Mouse (Mus musculus) embryonic facial prominence, embryonic 12.5 days (tissue): Measurements from ENCODE around the gene Ttc41. TPM values are rescaled to one million over a fixed set of nuclear protein-coding genes. Genes with fewer than 3 reads are reported as not detected.

Experiments
- ATAC-seq: fragments of 200-750 bp; cut with Nextera tagmentation; 2 replicates; pipeline ENCODE4 v1.8.0; 2017; ENCODE audit not compliant: insufficient number of reproducible peaks, insufficient read depth, low FRiP score, low TSS enrichment
- H3K27ac ChIP-seq: fragments of 300-500 bp; sonication (generic); 2 replicates; pipeline ENCODE4 v1.5.1; 2016; ENCODE audit warnings: mild to moderate bottlenecking
- H3K27me3 ChIP-seq: fragments of 300-500 bp; sonication (generic); 2 replicates; pipeline ENCODE4 v1.6.1; 2016; ENCODE audit warnings: mild to moderate bottlenecking, moderate library complexity
- H3K36me3 ChIP-seq: fragments of 300-500 bp; sonication (generic); 2 replicates; pipeline ENCODE4 v1.6.1; 2016; ENCODE audit warnings: mild to moderate bottlenecking
- H3K4me1 ChIP-seq: fragments of 300-500 bp; sonication (generic); 2 replicates; pipeline ENCODE4 v1.6.1; 2016
- H3K4me2 ChIP-seq: fragments of 300-500 bp; sonication (generic); replicated peaks from 2 replicates; pipeline ENCODE4 v1.6.1; 2016; ENCODE audit warnings: mild to moderate bottlenecking, moderate library complexity
- H3K4me3 ChIP-seq: fragments of 300-500 bp; sonication (generic); 2 replicates; pipeline ENCODE4 v1.5.1; 2016; ENCODE audit warnings: mild to moderate bottlenecking
- H3K9ac ChIP-seq: fragments of 300-500 bp; sonication (generic); 2 replicates; pipeline ENCODE4 v1.6.1; 2016; ENCODE audit warnings: mild to moderate bottlenecking, moderate library complexity
- H3K9me3 ChIP-seq: fragments of 300-500 bp; sonication (generic); 2 replicates; pipeline ENCODE4 v1.6.1; 2016; ENCODE audit warnings: mild to moderate bottlenecking, moderate library complexity
- WGBS: fragments of 180-500 bp; shearing (Covaris S2); methylation state at CpG from one replicate; pipeline ENCODE4 v1.1.7; 2016; 5-methylcytosine and 5-hydroxymethylcytosine counted together
- polyA plus RNA-seq: library from polyadenylated mRNA; unstranded; fragments of >200 nt; fragmentation: Nextera tagmentation; extraction: Ambion mirVana; gene quantifications from 2 replicates; pipeline ENCODE4 v1.2.1, GENCODE M21; 2016

Gene Ttc41
- polyA plus RNA-seq, 1 experiment from 2014 or later = 2.3 TPM

DNA sequence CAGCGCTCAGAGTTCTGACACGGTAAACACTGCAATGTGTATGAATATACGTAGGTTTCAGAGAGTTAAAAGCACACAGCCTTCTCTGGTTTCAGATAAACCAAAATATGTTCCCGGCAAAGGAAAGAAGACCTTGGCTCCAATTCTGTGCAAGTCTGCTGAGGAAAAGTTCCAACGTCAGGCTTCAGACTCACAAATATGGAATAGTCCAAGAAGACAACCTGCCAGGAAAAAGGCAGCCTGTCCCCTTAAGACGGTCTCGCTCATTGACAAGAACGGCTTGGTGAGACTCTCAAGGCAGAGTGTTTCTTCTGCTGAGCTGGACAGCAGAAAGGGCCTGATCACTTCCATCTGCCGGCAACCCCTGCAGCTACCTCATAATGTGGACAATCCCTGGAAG lies 70.7 kb downstream of the Ttc41 start:
- peaks cover 3% of the 10 kb centered on the region; the same call in 1 of the 2 replicates for H3K27me3 ChIP-seq
- no peaks in the 10 kb centered on the region for H3K36me3 ChIP-seq
- H3K4me3 ChIP-seq = no peak overlapping the region
- no peak overlapping the region for H3K9ac ChIP-seq
- no peak overlapping the region for H3K4me2 ChIP-seq
- WGBS = 57% methylated on average over 9 of the region's 9 CpGs
- H3K27ac ChIP-seq = no peak overlapping the region
- H3K9me3 ChIP-seq = no peaks in the 10 kb centered on the region
- H3K4me1 ChIP-seq = peaks cover 4% of the 10 kb centered on the region; the same call in 1 of the 2 replicates
- ATAC-seq = no peak

DNA sequence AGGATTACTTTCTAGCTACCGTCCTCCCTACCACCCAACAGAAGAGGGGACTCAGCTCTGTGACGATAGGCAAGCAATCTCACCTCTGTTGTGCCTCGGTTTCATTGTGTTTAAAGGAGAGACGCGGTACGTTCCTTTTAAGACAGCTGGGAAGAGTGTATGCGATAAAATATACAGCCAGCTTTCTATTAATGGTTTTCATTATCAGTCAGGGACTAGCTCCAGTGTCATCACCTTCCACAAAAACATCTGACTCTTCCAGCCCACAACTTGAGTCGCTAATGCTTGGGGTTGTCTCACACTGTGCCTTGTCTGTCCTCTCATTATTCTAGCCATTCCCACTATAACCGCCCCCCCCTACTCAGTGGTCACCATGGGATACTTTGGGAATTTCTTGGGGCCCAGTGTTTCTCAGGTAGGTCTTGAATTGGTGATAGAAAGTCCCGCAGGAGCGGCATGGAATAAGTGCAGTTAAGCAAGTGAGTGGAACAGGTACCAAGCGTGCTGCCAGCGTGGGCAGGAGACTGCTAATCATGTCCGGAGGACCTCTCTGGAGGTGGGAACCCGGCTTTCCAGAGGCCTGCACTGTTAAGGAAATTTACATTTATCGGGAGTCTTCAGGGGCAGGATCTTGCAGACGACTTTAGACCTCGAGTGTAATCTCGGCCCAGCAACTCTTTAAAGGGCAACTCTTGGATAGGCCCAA lies 72.2 kb downstream of the Ttc41 start:
- H3K4me1 ChIP-seq = peaks cover 15% of the 10 kb centered on the region
- H3K4me2 ChIP-seq = peak overlapping the region; percentile 96
- WGBS = 47% methylated on average over 19 of the region's 19 CpGs
- no peaks in the 10 kb centered on the region for H3K36me3 ChIP-seq
- H3K27me3 ChIP-seq = peaks cover 3% of the 10 kb centered on the region; the same call in 1 of the 2 replicates
- no peak for ATAC-seq
- no peaks in the 10 kb centered on the region for H3K9me3 ChIP-seq
- no peak overlapping the region for H3K27ac ChIP-seq
- H3K9ac ChIP-seq = peak overlapping the region; percentile 50; the same call in 1 of the 2 replicates
- H3K4me3 ChIP-seq = peak overlapping the region; percentile 66

DNA sequence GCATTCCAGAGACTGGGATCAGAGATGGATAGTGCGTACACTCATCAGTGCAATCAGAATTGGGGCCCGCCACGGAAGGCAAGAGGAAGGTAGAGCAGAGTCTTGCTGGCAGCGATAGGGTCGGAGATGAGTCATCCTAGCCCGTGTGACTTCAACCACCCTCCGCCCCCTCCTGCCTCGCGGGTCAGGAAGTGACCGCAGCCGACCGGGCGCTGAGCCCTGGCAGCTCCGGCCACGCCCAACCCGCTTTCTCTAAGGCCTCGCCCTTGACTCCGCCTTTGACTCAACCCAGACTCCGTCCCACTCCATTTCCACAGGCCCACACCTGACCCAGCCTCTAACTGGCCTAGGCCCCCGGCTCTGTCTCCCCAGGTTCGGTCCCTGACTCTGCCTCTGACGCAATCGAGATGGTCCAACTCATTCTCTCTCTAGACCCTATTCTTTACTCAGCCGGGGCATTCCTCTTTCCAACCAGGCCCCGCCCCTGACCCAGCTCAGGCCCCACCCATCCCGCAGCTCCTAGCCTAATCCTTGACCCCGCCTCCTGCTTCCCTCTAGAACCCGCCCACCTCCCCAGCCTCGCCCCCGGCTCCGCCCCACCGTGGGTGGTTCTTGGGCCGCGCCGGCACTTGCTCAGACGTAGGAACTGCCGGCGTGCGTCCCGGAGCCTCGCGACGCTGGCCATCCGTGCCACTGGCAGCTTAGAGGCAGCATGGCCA lies 72.9 kb downstream of the Ttc41 start, which contains the start of gene Nt5dc3:
Nt5dc3 (plus strand) TSS at position 608 of the 719 bp plus-strand sequence.
- Histone ChIP-seq H3K27me3 (peaks cover 3% of the 10 kb centered on the region; the same call in 1 of the 2 replicates), H3K27ac (peak within 1 kb of the TSS; percentile 51; the same call in 1 of the 2 replicates), H3K4me2 (peak within 1 kb of the TSS; percentile 96), H3K4me1 (peaks cover 15% of the 10 kb centered on the region), H3K9me3 (no peaks in the 10 kb centered on the region), H3K36me3 (no peaks in the 10 kb centered on the region), H3K9ac (peak within 1 kb of the TSS; percentile 56), H3K4me3 (peak within 1 kb of the TSS; percentile 66)
- peak; percentile 95 for ATAC-seq
- WGBS = under 1% methylated on average over 44 of the region's 44 CpGs

DNA sequence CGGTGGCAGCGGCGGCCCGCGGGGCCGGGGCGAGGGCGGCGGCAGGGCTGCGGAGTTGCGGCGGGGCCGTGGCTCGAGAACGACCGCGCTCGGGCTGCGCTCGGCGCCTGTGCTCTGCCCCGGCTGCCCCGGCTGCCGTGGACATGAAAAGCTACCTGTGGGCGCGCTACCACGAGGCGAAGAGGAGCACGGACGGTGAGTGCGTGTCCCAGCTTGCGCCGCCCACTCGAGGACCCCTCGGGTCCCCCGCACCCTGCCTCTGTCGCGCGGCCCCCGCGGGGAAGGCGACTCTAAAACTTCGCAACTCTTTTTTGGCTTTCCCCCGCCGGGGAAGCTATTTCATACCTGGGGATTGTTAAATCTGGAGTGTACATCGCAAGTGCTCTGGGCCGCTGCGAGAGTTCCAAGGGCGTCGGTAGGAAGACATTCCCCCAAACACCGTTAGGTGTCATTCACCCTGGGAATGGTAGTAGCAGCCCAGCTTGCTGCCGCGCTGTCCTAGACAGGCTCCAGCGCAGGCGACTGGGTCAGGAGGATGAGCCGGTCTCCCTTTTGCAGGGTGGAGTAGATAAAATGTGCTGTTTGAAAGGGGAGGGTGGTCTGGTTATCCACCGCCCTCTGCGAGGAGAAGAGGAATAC lies 73.6 kb downstream of the Ttc41 start:
- WGBS = under 1% methylated on average over 49 of the region's 58 CpGs
- Histone ChIP-seq H3K4me1 (peaks cover 15% of the 10 kb centered on the region), H3K4me3 (peak overlapping the region; percentile 66), H3K9ac (peak overlapping the region; percentile 56), H3K27ac (no peak overlapping the region; the same call in 1 of the 2 replicates), H3K4me2 (peak overlapping the region; percentile 96), H3K27me3 (peaks cover 3% of the 10 kb centered on the region; the same call in 1 of the 2 replicates), H3K9me3 (no peaks in the 10 kb centered on the region), H3K36me3 (no peaks in the 10 kb centered on the region)
- peak; percentile 53 for ATAC-seq

DNA sequence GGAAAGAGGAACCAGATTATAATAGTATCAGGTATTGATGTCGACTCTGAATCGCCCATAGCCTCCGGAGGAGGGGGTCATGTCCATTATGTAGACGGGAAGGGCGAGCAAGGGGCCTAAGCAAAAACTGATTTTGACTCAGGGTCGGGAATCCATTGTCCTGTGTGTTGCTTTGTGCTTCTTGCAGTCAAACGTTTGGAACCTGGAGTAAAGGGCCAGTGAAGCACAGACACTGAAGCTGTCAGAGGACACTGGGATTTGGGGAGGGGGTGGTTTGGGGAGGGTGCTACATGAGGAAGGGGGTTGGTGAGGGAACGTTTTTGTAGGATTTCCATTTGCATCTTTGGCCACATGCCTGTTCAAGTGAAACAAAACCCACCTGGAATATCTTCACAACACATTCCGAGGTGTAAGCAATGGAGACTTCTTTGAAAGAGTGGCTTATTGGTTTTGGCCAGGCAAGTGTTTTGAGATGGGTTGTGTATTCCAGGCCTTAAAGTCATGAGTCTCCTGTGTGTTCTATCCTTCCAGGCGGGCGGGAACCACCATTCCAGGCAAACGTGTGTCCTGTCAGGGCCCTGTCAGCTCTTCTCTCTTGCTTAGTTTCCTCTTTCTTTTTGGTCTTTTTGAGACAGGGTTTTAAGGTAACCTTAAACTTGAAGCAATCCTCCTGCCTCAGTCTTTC lies 74.3 kb downstream of the Ttc41 start:
- H3K9ac ChIP-seq = peak overlapping the region; percentile 56

DNA sequence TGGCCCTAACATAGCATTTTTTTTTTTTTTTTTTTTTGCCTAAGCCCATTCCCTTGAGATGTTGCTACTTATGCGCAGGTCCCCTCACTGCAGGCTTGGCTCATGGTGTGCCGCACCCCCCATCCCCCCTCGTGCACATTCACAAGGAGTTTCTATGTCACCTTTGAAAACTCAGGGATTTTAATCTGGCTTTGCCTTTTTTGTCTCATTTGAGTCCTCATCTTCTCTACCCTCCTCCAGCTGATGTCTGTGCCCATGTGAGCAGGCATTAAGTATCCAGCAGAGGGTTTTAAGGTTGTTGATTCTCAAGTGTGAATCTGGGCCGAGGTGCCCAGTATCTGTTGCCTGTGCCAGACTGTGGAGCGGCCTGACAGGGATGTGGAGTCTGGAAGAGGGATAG lies 76.0 kb downstream of the Ttc41 start:
- no peaks in the 10 kb centered on the region for H3K9me3 ChIP-seq
- H3K4me3 ChIP-seq = no peak overlapping the region
- no peak for ATAC-seq
- no peak overlapping the region for H3K9ac ChIP-seq
- peaks cover 15% of the 10 kb centered on the region for H3K4me1 ChIP-seq
- peaks cover 3% of the 10 kb centered on the region; the same call in 1 of the 2 replicates for H3K27me3 ChIP-seq
- H3K36me3 ChIP-seq = no peaks in the 10 kb centered on the region
- no peak overlapping the region for H3K4me2 ChIP-seq
- 40% methylated on average over 5 of the region's 5 CpGs for WGBS
- no peak overlapping the region for H3K27ac ChIP-seq

More for the DNA sequence above, 74.3 kb downstream of the Ttc41 start:
- 18% methylated on average over 12 of the region's 12 CpGs for WGBS
- peak overlapping the region; percentile 66 for H3K4me3 ChIP-seq
- no peaks in the 10 kb centered on the region for H3K9me3 ChIP-seq
- peaks cover 15% of the 10 kb centered on the region for H3K4me1 ChIP-seq
- no peak for ATAC-seq
- no peak overlapping the region for H3K27ac ChIP-seq
- H3K4me2 ChIP-seq = peak overlapping the region; percentile 96
- H3K27me3 ChIP-seq = peaks cover 3% of the 10 kb centered on the region; the same call in 1 of the 2 replicates
- H3K36me3 ChIP-seq = no peaks in the 10 kb centered on the region

DNA sequence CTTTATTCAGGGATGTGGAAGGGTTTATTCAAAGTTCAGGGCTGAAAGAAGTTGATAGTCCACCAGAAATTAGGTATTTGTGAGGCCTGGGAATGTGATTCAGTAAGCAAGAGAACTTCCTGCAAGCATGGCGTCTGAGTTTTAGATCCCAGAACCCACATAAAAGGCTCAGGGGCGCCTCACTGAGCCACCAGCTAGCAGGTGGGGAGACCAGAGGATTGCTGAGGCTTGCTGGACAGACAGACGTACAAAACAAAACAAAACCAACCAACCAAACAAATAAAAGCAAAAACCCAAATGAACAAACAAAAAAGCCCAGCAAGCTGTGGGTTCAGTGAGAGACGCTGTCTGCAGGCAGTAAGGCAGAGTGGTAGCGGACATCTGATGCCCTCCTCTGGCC lies 77.0 kb downstream of the Ttc41 start:
- no peak overlapping the region for H3K4me2 ChIP-seq
- no peak for ATAC-seq
- no peaks in the 10 kb centered on the region for H3K9me3 ChIP-seq
- WGBS = 63% methylated on average over 5 of the region's 5 CpGs
- H3K27ac ChIP-seq = no peak overlapping the region
- no peak overlapping the region for H3K4me3 ChIP-seq
- H3K36me3 ChIP-seq = no peaks in the 10 kb centered on the region
- H3K9ac ChIP-seq = no peak overlapping the region
- H3K27me3 ChIP-seq = peaks cover 3% of the 10 kb centered on the region; the same call in 1 of the 2 replicates
- peaks cover 15% of the 10 kb centered on the region for H3K4me1 ChIP-seq

DNA sequence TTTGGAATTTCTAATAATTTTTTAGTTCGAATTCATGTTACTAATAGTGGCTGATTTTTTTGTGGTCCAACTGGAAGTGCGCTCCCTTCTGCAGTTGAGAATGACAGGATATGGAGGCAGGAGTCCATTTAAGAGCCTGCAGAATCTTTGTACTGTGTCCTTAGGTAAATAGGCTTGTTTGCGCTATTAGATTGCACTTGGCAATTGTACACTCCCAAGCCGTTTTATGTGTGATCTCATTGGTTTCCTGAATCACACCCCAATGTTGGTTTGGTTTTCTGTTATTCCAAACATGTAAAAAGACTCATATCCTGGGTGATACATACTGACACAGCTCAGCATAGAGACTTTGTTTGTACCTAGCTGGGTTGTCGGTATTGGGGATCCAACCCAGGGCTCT lies 78.0 kb downstream of the Ttc41 start:
- ATAC-seq = no peak
- Histone ChIP-seq H3K36me3 (no peaks in the 10 kb centered on the region), H3K9ac (no peak overlapping the region), H3K27me3 (peaks cover 3% of the 10 kb centered on the region; the same call in 1 of the 2 replicates), H3K4me1 (peaks cover 21% of the 10 kb centered on the region), H3K27ac (no peak overlapping the region), H3K4me3 (no peak overlapping the region), H3K9me3 (no peaks in the 10 kb centered on the region), H3K4me2 (no peak overlapping the region)
- 82% methylated on average over 5 of the region's 5 CpGs for WGBS

DNA sequence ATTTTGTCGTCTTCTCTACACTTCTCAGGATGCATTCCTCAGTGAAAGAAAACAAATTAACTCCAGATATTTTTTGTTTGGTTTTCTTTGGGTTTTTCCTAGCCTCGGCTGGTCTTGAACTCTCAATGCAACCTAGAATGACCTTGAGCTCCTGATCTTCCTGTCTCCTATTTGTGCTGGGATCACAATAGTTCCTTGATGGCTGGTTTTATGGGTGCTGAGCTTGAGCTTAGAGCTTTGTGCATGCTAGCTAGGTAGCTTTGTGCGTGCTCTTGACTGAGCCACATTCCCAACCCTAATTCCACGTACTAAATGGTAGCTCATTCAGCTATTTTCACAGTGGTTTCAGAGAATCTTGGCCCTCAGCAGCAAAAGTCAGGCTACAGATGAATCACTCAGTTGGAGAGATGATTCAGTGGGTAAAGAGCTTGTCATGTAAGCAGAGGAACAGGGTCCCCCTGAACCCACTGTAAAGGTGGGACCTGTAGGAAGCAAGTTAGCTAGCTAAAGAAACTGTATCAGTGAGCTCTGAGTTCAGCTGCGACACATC lies 78.6 kb downstream of the Ttc41 start:
- no peak overlapping the region for H3K4me2 ChIP-seq
- H3K4me3 ChIP-seq = no peak overlapping the region
- H3K36me3 ChIP-seq = no peaks in the 10 kb centered on the region
- H3K9ac ChIP-seq = no peak overlapping the region
- H3K9me3 ChIP-seq = no peaks in the 10 kb centered on the region
- H3K4me1 ChIP-seq = peaks cover 21% of the 10 kb centered on the region
- ATAC-seq = no peak
- H3K27ac ChIP-seq = no peak overlapping the region
- WGBS = 74% methylated on average over 5 of the region's 5 CpGs
- peaks cover 3% of the 10 kb centered on the region; the same call in 1 of the 2 replicates for H3K27me3 ChIP-seq

DNA sequence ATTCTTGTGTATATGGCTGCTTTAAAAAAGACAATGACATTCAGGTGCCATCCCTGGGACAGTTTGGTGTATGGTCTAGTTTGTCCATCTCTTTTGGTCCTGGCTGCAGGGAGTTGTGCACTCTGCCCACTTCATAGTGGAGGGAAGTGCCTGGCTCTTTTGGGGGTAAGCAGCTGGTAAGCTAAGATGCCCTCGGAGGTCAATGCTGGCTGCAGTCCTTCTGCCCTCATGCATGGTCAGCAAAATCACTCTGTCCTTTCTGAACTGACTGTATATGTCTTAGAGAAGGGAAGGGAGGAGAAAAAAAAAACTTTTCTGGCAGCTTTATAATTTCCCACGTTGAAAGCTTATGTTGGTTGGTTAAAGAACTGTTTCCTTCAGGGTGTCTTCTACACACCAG lies 79.8 kb downstream of the Ttc41 start:
- Histone ChIP-seq H3K27ac (no peak overlapping the region), H3K4me2 (no peak overlapping the region), H3K4me1 (peaks cover 17% of the 10 kb centered on the region), H3K9me3 (no peaks in the 10 kb centered on the region), H3K4me3 (no peak overlapping the region), H3K27me3 (no peaks in the 10 kb centered on the region), H3K9ac (no peak overlapping the region), H3K36me3 (no peaks in the 10 kb centered on the region)
- no peak for ATAC-seq
- WGBS = 71% methylated on average over 2 of the region's 2 CpGs

DNA sequence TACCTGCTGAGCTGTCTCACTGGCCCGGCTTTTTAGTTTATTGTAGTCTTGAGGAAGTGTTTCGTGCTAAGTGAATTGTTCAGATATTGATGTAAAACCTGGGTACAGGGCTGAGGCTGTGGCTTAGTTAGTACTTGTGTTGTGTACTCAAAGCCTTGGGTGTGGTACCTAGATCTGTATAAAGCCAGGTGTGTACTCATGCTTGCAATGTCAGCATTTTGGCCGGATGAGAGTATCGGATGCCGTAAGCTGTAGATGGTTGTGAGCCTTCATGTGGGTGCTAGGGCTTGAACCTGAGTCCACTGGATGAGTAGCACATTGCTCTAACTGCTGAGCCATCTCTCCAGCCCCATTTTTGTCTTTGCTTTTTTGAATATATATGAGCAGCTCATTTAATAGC lies 80.5 kb downstream of the Ttc41 start:
- no peaks in the 10 kb centered on the region for H3K36me3 ChIP-seq
- WGBS = 89% methylated on average over 5 of the region's 5 CpGs
- ATAC-seq = no peak
- no peaks in the 10 kb centered on the region for H3K9me3 ChIP-seq
- H3K9ac ChIP-seq = no peak overlapping the region
- H3K4me3 ChIP-seq = no peak overlapping the region
- H3K27ac ChIP-seq = no peak overlapping the region
- no peaks in the 10 kb centered on the region for H3K27me3 ChIP-seq
- no peak overlapping the region for H3K4me2 ChIP-seq
- H3K4me1 ChIP-seq = peaks cover 17% of the 10 kb centered on the region
